Comparison of ENCODE assay signal across 19 mouse cellular contexts in the genomic region with DNA sequence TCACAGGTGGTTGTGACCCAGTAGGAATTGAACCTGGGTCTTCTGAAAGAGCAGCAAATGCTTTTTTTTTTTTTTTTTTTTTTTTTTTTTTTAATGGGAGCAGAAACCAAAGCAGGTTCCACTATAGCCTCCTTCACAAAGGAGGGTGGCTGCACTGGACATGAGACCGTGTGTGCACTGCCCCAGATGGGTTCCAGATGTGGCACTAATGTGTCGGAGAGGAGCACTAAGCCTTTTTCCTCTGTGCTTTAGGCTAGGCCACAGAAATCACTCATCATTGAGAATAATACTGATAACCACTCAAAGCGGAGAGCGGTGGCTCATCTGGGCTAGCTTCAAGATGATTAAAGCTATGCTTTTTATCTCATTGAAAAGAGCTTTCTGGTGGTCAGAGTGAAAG. TPM values are rescaled to one million over a fixed set of nuclear protein-coding genes. Genes with fewer than 3 reads are reported as not detected.
A peak's percentile ranks its signal among the peaks of the same experiment; 100 is the strongest.
DNase-seq lines count a peak whose midpoint lies in the region; ATAC-seq and TF ChIP-seq lines count a peak whose summit lies in the region.
"Had no signal": no experiment of that assay in that cellular context is flagged by ENCODE, and none has a peak within 500 bp of the region (broad histone marks: within the 10 kb centered on the region; RNA-seq: fewer than 3 reads in every experiment).

No protein-coding gene starts in this region.

- peaks cover 6 to 30% of the 10 kb centered on the region in 2 experiments for H3K4me1 ChIP-seq in MEL (ENCODE audit: control insufficient read depth in 1 of 2, insufficient read depth in 2 of 2, low read length in 2 of 2)
- H3K4me1 ChIP-seq in embryonic facial prominence, embryonic 11.5 days (ENCODE audit: control insufficient read depth, insufficient read depth, low read length): no peaks in the 10 kb centered on the region

- DNase-seq in embryo, embryonic 10 days (ENCODE audit: low spot score): peak; percentile 34
- no peak for DNase-seq in embryo, embryonic 9.5 days (ENCODE audit: extremely low spot score)
- DNase-seq in MEL (ENCODE audit: low read depth, low spot score): no peak
- peak; percentile 53 for DNase-seq in embryonic facial prominence, embryonic 11.5 days (ENCODE audit: low spot score)
- peak; percentile 33 for DNase-seq in mesoderm, embryonic 11.5 days (ENCODE audit: low read depth, low spot score)
- no peak for DNase-seq in frontal cortex, postnatal 36 days (ENCODE audit: low spot score in 2 of 2)
- DNase-seq: adrenal gland, postnatal 10 days; B cell, adult 2 months; cerebellum, adult 11 months; cerebellum, adult 9-10 months; cerebellum, postnatal 25 days; gastrocnemius, postnatal 14 days; kidney, adult 11 months had no signal

- no peak for TF ChIP-seq CTCF in MEL (IDR thresholded peaks at IDR 0.05 in 2 of 3, conservative IDR thresholded peaks at IDR 0.05 in 1 of 3; ENCODE audit: control insufficient read depth in 1 of 3, insufficient read depth in 1 of 3, low read depth in 2 of 3, low read length in 3 of 3, poor library complexity in 1 of 3, severe bottlenecking in 1 of 3)

- H3K79me2 ChIP-seq in MEL (ENCODE audit: control insufficient read depth, insufficient read depth, low read length, poor library complexity): peaks cover 2% of the 10 kb centered on the region; the same call in 1 of the 2 replicates

- H3K9me3 ChIP-seq in MEL (replicated peaks; ENCODE audit: insufficient read depth, low read length): no peaks in the 10 kb centered on the region
- no peaks in the 10 kb centered on the region for H3K9me3 ChIP-seq in embryonic facial prominence, embryonic 11.5 days (replicated peaks; ENCODE audit: control insufficient read depth, low read length)
- H3K9me3 ChIP-seq: forebrain, embryonic 13.5 days; G1E; heart, embryonic 12.5 days; hindbrain, embryonic 15.5 days had no signal

- no peak overlapping the region for H3K4me2 ChIP-seq in embryonic facial prominence, embryonic 11.5 days (ENCODE audit: low read depth, low read length)
- H3K4me2 ChIP-seq: forebrain, embryonic 13.5 days; heart, embryonic 12.5 days; hindbrain, embryonic 15.5 days had no signal

- no peak for TF ChIP-seq EP300 in MEL (IDR thresholded peaks at IDR 0.05; ENCODE audit: low read depth in 1 of 2, low read length in 2 of 2)

- no peak overlapping the region for H3K27ac ChIP-seq in MEL (ENCODE audit: control insufficient read depth, low read depth, low read length)
- no peak overlapping the region for H3K27ac ChIP-seq in embryonic facial prominence, embryonic 11.5 days (replicated peaks; ENCODE audit: low read depth, low read length)
- H3K27ac ChIP-seq: forebrain, embryonic 13.5 days; hindbrain, embryonic 15.5 days had no signal

- peaks cover 0 to 8% of the 10 kb centered on the region in 2 experiments; a peak in 2 of 4 replicates for H3K36me3 ChIP-seq in MEL (ENCODE audit: control insufficient read depth in 1 of 2, insufficient read depth in 2 of 2, low read length in 2 of 2)
- H3K36me3 ChIP-seq in embryonic facial prominence, embryonic 11.5 days (replicated peaks; ENCODE audit: control insufficient read depth, insufficient read depth, low read depth, low read length): no peaks in the 10 kb centered on the region
- H3K36me3 ChIP-seq: G1E; heart, embryonic 12.5 days; hindbrain, embryonic 15.5 days had no signal

- TF ChIP-seq RAD21 in MEL (IDR thresholded peaks at IDR 0.05; ENCODE audit: low read depth, low read length): no peak

- ATAC-seq in embryonic facial prominence, embryonic 11.5 days (replicated peaks; ENCODE audit: insufficient number of reproducible peaks, low FRiP score, low TSS enrichment, low read depth): no peak
- ATAC-seq in inflammation-experienced regulatory T-cells, adult 6 months: no peak
- ATAC-seq: CD4-positive, CD25-positive, alpha-beta regulatory T cell, adult 4 months; forebrain, embryonic 13.5 days had no signal

- no peak for TF ChIP-seq POLR2A in MEL (IDR thresholded peaks at IDR 0.05; ENCODE audit: control insufficient read depth in 1 of 2, insufficient read depth in 1 of 2, low read depth in 1 of 2, low read length in 2 of 2, poor library complexity in 1 of 2)

- no peak overlapping the region for H3K9ac ChIP-seq in MEL (ENCODE audit: control insufficient read depth, low read depth, low read length, poor library complexity, severe bottlenecking)
- no peak overlapping the region for H3K9ac ChIP-seq in embryonic facial prominence, embryonic 11.5 days (replicated peaks; ENCODE audit: low read length)
- H3K9ac ChIP-seq: forebrain, embryonic 13.5 days; heart, embryonic 12.5 days; hindbrain, embryonic 15.5 days had no signal

- H3K4me3 ChIP-seq in MEL (ENCODE audit: control insufficient read depth in 1 of 2, insufficient read depth in 1 of 2, low read depth in 2 of 2, low read length in 2 of 2): no peak overlapping the region
- no peak overlapping the region for H3K4me3 ChIP-seq in embryonic facial prominence, embryonic 11.5 days (ENCODE audit: low read depth, low read length)
- H3K4me3 ChIP-seq: forebrain, embryonic 13.5 days; heart, embryonic 12.5 days; hindbrain, embryonic 15.5 days had no signal

- H3K27me3 ChIP-seq in MEL (ENCODE audit: control insufficient read depth in 1 of 2, insufficient read depth in 2 of 2, low read length in 2 of 2): no peaks in the 10 kb centered on the region
- no peaks in the 10 kb centered on the region for H3K27me3 ChIP-seq in embryonic facial prominence, embryonic 11.5 days (ENCODE audit: control insufficient read depth, insufficient read depth, low read length)
- H3K27me3 ChIP-seq: heart, embryonic 12.5 days had no signal

- WGBS in embryonic facial prominence, embryonic 11.5 days: 49% methylated on average over 4 of the region's 4 CpGs

TF ChIP-seq in MEL, 35 proteins besides CTCF, POLR2A, EP300 and RAD21:
- peak; percentile 58; the same call in 1 of the 2 replicates for TF ChIP-seq ZNF384 (IDR thresholded peaks at IDR 0.05; ENCODE audit: low read depth, low read length)
- no peak for TF ChIP-seq POLR2AphosphoS2 (IDR thresholded peaks at IDR 0.05; ENCODE audit: low read length)

RNA-seq across cellular contexts. Expression of gene Cyld, which starts 3.5 kb away (rescaled TPM):
- 7.2 and 8.4 TPM in 2 replicates for total RNA-seq in MEL (2012; rRNA removed)
- polyA plus RNA-seq in MEL (2012; ENCODE audit: insufficient read depth in 1 of 2, insufficient read length in 2 of 2, low read depth in 1 of 2, low replicate concordance in 2 of 2, missing spikeins in 1 of 2): 1 to 10 TPM in 1 of 2 experiments, not detected in 1; 7.8 TPM
- polyA plus RNA-seq in embryonic facial prominence, embryonic 11.5 days (2014; fragmentation: Nextera tagmentation; extraction: Ambion mirVana): 13.5 and 14.3 TPM in 2 replicates
- polyA plus RNA-seq in inflammation-experienced regulatory T-cells, adult 6 months (2017; shearing (Covaris generic)): 10 to 100 TPM; 88.9 to 92.6 (median 90.9) TPM

RNA-seq across cellular contexts. Expression of gene Nod2, which starts 46.3 kb away (rescaled TPM):
- total RNA-seq in MEL (2012; rRNA removed): 0.42 and 0.50 TPM in 2 replicates
- under 1 TPM in 1 of 2 experiments, not detected in 1; 0.22 TPM for polyA plus RNA-seq in MEL (2012; ENCODE audit: insufficient read depth in 1 of 2, insufficient read length in 2 of 2, low read depth in 1 of 2, low replicate concordance in 2 of 2, missing spikeins in 1 of 2)
- polyA plus RNA-seq in embryonic facial prominence, embryonic 11.5 days (2014; fragmentation: Nextera tagmentation; extraction: Ambion mirVana): 0.17 and 0.18 TPM in 2 replicates
- polyA plus RNA-seq in inflammation-experienced regulatory T-cells, adult 6 months (2017; shearing (Covaris generic)): 1 to 10 TPM; 2.4 to 4.3 (median 3.8) TPM
- polyA plus RNA-seq: hindbrain, embryonic 15.5 days had no signal

RNA-seq across cellular contexts. Expression of gene Snx20, which starts 57.4 kb away (rescaled TPM):
- total RNA-seq in MEL (2012; rRNA removed): 10.1 and 13.3 TPM in 2 replicates
- 10 to 100 TPM in 1 of 2 experiments, not detected in 1; 15.9 TPM for polyA plus RNA-seq in MEL (2012; ENCODE audit: insufficient read depth in 1 of 2, insufficient read length in 2 of 2, low read depth in 1 of 2, low replicate concordance in 2 of 2, missing spikeins in 1 of 2)
- polyA plus RNA-seq in embryonic facial prominence, embryonic 11.5 days (2014; fragmentation: Nextera tagmentation; extraction: Ambion mirVana): 1.0 and 1.5 TPM in 2 replicates
- polyA plus RNA-seq in inflammation-experienced regulatory T-cells, adult 6 months (2017; shearing (Covaris generic)): 10 to 100 TPM in 1 of 3 experiments, 1 to 10 TPM in 2; 6.2 to 12.0 (median 9.3) TPM

Comparison
In these comparisons a context has a peak if more than half of its experiments do, and no peak if none do; other contexts are left out.
1. DNase-seq: peak in embryo, embryonic 10 days (single experiment), embryonic facial prominence, embryonic 11.5 days (single experiment) and mesoderm, embryonic 11.5 days (single experiment); none in embryo, embryonic 9.5 days (single experiment), MEL (single experiment) and frontal cortex, postnatal 36 days (0 of 2).